Mouse (Mus musculus): ENCODE results near the gene Olfr610.
"Not testable (repeated sequence)": the region's sequence is repeated elsewhere in the genome, so short reads cannot be mapped to it uniquely, and the experiment has no call there.

The Olfr610 gene

DNA sequence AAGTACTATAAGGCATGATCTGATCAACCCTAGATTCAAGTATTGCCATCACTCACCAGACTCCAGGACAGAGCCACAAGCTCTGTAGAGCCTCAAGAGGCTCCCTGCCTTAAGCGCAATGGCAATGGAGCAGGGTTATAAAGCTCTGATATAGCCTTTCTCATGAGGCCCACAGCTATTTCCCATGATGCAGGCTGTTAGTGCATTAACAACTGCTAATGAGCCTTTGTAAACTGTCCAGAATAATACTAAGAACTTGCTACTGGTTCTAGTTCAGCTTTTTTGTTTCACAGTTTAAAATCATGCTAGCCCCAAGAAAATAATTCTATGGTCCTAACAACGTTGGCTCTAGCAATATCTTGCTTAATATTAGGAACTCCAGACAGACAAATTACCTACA, at the start of gene Olfr610:
Olfr610 (minus strand) TSS at position 101 of the 400 bp plus-strand sequence.
- no peak for DNase-seq (ENCODE audit: extremely low read depth, low read depth)

DNA sequence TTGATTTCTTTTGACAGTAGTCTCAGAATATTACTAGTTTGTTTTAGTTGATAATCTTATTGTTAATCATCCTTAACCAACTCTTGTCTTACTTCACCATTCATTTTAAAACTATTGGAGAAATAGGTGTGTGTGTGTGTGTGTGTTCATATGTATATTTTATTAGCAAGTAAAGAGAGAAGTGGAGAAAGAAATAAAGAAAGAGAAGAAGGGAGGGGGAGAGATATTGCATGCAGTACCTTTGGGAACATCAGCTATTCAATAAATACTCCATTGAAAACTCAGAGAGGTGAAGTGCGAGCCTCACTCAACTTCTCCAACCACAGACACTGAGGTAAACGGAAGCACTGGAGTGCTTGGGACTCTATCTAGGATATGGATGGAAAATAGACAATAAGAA, 43.9 kb upstream of the Olfr610 start, which contains the start of gene Olfr615:
Olfr615 (plus strand) TSS at position 301 of the 400 bp plus-strand sequence.
- no peak for DNase-seq (ENCODE audit: extremely low read depth, low read depth)

- no peak for DNase-seq (ENCODE audit: extremely low read depth, low read depth)
Observed at GRCm38 (mm10) chr7:103547774-103548173, 35.9 kb upstream of the Olfr610 start, which contains the start of gene Olfr613. Gene Olfr613 (plus strand): TSS chr7:103548074.

GRCm38 (mm10) chr7:103542617-103543016, 30.7 kb upstream of the Olfr610 start, which contains the start of gene Olfr612:
Gene Olfr612 (minus strand): TSS chr7:103542717.
- not testable (repeated sequence) for DNase-seq (ENCODE audit: extremely low read depth, low read depth)

DNA sequence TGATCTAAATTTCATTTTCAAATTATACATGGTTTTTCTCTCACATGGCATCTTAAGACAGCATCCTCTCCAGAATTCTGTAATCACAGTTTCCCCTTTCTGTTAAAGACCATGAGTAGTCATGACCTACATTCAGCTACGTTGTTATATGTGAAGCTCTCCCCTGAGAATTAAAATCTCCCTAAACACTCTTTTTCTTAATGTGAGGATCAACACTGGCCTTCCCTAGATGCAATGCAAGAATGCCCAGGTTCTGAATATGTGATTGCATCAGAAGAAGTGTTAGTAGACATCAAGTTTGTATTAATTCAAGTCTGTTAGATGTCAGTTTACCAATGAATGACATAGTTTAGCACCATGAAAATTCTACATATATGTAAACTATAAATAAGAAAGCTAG, 8.8 kb upstream of the Olfr610 start, which contains the start of gene Olfr611:
Olfr611 (minus strand) TSS at position 101 of the 400 bp plus-strand sequence.
- not testable (repeated sequence) for DNase-seq (ENCODE audit: extremely low read depth, low read depth)

DNA sequence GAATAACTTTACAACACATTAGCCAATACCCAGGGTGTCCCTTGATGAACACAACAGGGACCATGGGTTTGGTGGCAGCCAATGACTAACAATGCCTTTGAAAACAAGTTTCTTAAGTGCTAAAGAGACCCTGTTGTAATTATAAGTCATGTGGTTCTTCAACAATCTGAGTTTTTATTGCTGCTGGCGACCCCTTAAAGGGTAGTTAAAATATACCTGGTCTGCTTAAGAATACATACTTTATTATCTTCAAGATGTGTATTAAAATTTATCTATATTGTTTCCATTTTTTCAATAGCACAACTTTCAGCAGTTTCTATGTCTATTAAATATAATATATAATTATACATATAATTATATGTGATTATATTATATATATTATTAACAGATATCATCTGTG, 14.0 kb downstream of the Olfr610 start, which contains the start of gene Olfr609:
Olfr609 (minus strand) TSS at position 101 of the 400 bp plus-strand sequence.
- DNase-seq (ENCODE audit: extremely low read depth, low read depth) = no peak

DNA sequence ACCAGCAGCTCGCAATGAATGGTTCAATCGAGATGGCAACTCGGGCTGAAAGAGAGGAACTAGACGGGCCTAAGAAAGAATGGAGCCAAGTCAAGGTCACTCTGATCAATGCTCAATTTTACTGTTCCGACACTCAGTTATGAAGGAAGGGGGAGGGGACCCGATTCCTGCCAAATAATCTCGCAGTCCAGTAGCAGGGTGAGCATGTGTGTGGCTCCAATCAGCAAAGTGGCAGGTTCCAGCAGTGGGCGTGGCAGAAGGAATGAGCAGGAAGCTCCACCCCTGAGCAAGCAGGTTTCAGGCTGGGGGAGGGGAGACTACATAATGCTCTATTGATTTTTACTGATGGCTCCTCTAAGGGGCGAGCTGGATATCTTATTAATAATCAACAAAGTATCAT, 34.8 kb downstream of the Olfr610 start:
- not testable (repeated sequence) for DNase-seq (ENCODE audit: extremely low read depth, low read depth)

GRCm38 (mm10) chr7:103469577-103469976, 42.3 kb downstream of the Olfr610 start, which contains the start of gene Olfr608:
Gene Olfr608 (plus strand): TSS chr7:103469877.
- DNase-seq (ENCODE audit: extremely low read depth, low read depth) = no peak

- no peak for DNase-seq (ENCODE audit: extremely low read depth, low read depth)
Observed at GRCm38 (mm10) chr7:103460590-103460989, 51.3 kb downstream of the Olfr610 start.

All from MEL-GATA-1-ER (cell line).